Mouse (Mus musculus) layer of hippocampus, adult 9-10 months (tissue): ENCODE results near the gene Car4.

Source experiments
- DNase-seq: peaks from one replicate; pipeline ENCODE4 v3.0.0; 2022; ENCODE audit warnings: low spot score

Gene Car4

DNA sequence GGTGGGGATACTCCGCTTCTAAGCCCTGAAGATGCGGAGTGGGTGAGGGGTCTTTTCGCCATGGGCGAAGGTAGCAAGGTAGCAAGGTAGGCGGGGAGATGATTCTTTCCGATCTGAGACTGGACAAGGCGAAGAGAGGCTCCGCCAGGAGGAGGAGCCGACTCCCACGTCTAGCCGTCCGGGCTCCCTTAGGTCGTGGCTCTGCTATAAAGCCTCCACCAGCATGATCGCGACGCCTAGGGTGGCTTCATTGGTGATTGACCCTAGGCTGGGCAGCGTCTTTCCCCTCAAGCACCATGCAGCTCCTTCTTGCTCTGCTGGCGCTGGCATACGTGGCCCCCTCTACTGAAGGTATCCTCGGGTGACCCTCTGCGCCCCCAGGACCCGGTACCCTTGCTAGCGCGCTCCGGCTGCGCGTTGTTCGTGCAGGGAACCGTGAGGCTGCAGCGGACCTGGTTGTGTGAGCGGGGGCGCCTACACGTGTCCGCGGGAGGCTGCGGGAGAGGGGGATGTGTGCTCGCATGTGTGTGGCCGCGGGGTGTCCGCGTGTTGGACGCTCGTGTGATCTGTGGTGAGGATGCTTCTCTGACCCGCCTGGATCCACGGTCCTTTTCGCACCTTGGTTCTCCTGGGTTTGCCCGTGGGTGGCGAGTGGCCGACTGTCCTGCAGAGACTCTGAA lies at the start of gene Car4:
Gene Car4, plus strand, starts transcription at position 196 of the 680 bp plus-strand sequence.
- DNase-seq, result no peak

DNA sequence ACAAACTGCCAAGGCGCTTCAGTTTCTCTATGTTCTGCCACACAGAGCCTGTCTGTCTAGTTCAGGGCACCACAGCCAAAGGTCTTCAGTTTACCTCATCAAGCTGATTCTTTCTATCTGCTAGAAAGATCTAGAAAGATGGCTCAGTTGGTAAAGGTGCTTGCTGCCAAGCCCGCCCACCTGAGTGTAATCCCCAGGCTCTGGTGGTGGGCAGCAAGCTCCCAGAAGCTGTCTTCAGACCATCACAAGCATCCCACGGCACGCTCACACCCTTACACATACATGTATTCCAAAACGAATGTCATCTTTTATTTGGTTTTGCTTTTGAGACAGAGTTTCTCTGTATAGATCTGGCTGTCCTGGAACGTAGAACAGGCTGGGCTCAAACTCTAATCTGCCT lies 49.1 kb upstream of the Car4 start:
- DNase-seq, result no peak

DNA sequence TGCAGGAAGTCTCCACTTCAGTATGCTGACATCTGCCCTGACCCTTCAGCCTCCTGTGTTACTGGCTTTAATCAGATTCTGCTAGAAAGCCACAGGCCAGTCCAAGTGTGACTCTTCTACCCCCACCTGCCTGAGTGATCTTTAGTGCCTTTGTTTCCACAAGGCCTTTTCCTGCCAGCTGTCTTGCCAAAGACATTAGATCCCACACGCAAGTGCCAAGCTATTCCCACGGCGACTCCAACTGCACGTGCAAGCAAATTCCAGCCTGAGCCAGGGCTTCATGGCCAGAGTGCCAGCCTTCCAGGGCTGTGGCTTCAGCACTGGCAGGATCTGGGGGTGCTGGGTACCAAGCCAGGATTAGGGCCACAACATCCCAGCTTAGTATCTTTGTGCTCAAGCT lies 47.2 kb upstream of the Car4 start:
- no peak for DNase-seq

DNA sequence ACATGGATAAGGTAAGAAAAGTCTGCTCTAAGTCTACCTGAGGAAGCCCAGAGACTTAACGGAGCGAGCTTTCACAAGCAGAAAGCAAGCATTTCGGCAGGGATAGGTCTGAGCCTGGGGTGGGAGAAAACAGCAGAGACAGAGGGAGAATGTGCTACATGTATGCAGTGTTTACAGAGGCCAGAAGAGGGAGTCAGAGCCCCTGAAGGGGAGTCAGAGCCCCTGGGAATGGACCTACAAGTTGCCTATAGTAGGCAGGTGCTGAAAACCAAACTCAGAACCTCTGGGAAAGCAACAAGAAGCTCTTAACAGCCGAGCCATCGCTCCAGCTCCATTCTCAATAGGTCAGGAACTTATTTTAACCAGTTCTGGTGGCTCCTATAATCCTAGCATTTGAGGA lies 42.9 kb upstream of the Car4 start:
- DNase-seq, result no peak

DNA sequence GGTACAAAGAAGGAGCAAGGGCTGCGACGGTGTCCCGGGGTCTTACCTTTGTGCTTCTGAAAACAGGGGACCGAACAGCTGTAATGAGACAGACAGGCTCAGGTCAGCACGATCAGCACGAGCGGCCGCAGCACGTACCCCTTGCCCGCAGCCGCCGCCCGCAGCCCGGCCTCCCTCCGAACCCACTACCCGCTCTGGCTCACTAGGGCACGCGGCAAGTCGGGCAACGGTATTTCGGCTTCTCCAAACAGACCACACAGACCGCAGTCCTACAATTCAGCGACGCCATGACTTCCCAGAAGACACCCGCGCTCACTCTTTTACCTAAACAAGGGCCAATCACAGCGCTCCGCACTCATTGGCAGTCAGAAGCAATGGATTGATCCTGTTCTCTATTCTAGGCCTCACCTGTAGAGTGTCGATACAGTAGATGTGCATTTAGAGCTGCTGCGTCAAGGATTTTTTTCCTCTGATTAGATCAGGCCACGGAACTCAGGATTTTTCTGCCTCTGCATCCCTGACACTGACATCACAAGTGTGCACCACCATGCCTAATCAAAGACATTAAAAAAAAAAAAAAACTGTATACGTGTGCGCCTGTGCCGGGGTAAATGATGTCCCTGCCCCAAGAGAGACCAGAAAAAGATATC lies 41.4 kb upstream of the Car4 start, which contains the start of gene Znhit3:
Gene Znhit3, minus strand, starts transcription at position 314 of the 650 bp plus-strand sequence.
- peak; percentile 91 for DNase-seq

DNA sequence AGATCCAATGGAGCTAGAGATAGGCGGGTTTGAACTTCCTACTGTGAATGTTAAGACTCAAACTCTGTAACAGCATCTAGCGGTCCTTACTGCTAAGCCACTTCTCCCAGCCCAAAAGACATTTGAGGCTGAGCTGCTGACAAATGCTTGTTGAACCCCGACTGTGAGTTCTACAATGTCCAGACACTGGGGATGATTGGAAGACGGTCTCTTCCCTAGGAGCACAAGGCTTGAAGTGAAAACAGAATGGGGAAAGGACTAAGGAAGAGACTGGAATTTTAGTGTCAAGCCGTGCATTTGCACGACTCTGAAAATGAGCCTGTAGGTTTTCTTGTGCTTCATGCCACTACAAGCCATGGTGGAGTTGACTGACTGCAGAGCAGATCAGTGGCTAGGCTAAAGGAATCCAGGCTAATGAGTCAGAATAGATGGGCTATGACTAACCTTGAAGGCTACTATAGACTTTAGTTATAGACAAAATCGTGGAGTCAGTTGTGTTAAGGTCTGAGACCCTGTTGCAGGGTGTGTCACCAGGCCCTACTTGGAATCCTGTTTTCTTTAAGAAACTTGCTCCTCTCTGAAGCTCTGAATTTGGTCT lies 40.8 kb upstream of the Car4 start:
- DNase-seq, result no peak

DNA sequence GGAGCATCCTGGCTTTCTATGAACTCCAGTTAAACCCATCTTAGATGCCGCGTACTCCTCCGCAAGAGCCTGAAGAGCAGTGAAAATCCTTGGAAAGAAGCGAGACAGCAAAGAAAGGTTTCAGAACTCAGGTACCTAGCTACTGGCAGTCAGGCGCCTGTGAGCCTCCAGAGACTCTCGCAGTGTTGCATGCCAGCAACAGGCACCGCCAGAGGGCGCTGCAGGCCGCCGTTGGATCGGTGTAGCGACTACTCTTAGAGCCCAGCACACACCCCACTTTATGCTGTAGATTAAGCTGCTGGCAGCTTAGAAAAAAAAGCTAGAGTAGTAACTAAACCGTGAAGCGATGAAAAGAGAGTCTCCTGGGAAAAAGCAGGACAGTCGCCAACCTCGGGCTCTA lies 39.2 kb upstream of the Car4 start:
- DNase-seq, result peak; percentile 71

DNA sequence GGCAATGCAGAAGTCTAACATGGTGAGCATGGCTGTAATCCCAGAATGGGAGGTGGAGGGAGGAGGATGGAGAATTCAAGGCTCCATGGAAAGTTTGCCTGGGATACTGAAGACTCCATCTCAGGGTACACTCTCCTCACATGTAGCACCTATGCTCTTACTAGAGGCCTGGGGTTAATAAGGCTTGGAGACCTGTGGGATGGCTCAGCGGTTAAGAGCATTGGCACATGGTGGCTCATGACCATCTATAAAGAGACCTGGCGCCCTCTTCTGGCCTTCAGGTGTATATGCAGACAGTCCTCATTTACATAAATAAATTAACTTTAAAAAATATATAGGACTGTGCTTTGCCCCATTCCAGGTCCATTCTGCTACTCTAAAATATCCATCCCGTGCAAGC lies 38.3 kb upstream of the Car4 start:
- no peak for DNase-seq

DNA sequence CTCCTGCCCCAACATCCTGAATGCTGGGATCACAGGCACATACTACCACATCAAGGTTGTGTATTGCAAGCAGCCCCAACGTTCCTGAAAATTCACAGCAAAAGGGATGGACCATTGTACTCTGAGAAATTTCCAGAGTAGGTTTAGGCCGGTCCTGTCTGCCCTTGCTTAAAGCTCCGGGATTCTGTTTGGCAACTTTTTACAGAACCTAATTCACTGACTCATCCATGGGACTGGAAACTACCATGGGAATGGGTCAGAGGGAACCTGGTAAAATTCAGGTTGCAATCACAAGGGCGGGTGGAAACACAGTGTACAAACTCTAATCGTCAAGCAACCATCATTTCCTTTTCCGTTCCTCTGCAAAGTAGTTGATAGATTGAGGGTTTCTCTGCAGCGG lies 37.6 kb upstream of the Car4 start:
- no peak for DNase-seq

DNA sequence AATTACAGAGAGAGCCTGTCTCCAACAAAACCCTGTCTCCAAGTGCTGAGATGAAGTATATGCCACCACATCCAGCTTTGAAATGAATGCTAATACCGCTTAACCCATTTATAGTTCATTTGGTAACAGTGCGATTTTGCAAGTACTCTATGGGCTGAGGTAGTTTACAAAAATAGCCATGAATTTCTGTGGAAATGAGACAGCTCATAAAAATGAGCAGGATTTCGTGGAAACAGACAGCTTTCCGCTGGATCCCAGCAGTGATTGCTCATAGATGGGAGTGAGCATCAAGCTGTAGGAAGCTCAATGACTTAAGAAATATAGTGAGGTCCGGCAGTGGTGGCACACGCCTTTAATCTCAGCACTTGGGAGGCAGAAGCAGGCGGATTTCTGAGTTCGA lies 36.6 kb upstream of the Car4 start:
- DNase-seq, result no peak

DNA sequence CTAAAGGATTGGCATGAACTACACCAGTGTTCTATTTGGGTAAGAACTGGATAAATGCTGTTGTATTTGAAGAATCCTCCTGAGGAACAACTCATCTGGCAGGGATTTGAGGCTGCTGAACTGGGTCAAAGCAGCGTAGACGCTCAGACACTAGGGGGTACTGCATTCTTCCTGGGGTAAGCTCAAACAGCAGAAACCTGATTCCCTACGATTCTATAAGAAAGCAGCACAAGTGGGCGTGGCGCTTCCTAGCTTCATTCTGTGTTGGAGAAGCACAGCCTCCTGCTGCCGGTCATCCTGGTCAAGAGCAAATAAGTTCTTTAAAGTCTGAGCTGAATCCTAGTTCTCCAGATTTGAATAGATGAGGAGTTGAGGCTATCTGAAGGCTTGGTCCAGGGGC lies 25.3 kb upstream of the Car4 start:
- no peak for DNase-seq

DNA sequence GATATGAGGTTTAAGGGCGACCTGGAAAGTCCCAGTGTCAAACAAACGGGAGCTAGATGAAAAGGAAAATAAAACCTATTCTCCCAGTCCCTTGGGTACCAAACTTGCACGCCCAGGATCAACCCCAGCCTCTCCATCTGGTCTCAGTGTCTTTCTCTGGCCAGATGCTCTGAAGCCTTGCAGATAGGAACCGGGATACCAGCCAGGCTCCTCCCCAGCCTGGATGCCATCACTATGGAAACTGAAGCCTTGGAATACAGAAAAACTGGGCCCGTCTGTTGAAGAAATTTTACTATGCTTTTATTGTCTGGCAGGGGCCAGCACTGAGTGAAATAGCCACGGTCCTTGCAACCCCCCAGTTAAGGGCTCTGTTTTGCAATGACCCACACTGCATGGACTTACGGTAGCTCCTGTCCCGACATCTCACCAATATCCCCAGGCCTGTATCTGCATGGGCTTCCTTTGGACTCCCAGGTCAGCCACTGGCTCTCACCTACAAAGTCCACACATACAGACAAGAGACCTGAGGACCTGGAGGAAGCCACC lies 18.0 kb upstream of the Car4 start:
- peak; percentile 77 for DNase-seq

DNA sequence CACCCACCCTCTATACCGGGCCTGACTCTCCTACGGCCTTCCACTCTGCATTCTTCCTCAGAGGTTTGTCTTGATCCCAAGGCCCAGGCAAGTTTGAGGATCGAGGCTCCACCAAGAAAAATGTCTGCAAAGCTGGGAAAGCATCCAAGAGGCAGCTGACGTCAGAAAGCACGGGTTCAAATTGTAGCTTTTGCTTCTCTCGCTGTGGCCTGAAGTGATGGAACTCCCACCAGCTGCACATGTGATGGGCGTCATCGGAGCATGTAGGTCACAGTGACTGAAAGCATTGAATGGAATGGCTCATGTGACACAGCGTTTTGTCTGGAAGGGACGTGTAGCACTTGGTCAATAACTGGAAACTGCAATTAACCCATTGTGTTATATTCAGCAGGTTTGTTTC lies 17.4 kb upstream of the Car4 start:
- DNase-seq, result no peak

DNA sequence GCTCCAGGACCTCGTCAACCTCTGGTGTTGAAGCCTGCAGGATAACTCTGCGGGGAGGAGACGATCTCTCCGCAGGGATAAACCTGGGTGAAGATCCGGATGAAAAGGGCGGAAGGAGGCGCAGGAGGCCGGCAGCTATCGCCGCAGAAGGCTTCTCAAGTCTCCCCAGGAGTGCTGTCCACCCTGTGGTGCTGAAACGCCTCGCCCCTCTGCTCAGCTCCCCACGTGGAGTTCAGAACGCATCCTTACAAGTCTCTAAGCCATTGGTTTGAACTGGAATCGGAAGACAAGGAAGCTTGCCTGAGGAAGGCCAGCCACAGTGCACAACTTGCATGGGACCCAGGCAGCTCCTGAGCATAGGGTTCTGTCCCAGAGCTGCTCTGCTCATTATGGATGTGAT lies 13.6 kb upstream of the Car4 start:
- no peak for DNase-seq

DNA sequence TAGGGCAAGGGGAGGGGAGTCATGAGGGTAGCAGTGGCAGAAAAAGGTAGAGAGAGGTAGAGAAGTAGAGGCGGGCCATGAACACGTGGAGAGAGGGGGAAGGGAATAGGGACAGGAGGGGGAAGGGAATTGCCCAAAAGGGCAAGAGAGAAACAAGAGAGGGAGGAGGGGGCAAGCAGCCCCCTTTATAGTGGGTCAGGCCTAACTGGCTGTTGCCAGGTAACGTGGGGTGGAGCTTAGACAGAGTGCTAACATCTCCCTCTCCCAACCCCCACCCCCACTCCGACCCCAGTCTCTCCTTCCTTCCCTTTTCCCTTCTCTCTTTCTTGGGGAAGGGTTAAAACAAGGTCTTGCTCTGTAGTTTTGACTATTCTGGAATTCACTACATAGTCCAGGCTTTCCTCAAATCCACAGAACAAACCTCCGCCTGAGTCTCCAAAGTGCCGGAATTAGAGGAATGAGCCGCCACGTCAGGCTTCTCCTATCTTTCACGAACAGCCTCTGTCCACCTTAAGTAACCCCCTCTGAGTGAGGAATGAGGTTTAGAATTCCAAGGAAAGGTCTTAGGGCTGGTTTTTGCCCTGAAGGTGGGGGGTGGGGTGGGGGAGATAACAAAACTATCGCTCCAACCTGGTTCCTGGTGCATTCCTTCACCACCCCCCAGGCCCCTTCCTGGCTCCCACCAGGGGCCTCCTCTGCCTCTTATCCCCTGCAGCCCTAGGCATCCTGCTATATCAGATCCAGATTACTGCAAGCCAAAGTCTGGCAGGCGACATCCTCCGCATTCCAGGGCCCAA lies 12.7 kb upstream of the Car4 start:
- DNase-seq, result no peak

DNA sequence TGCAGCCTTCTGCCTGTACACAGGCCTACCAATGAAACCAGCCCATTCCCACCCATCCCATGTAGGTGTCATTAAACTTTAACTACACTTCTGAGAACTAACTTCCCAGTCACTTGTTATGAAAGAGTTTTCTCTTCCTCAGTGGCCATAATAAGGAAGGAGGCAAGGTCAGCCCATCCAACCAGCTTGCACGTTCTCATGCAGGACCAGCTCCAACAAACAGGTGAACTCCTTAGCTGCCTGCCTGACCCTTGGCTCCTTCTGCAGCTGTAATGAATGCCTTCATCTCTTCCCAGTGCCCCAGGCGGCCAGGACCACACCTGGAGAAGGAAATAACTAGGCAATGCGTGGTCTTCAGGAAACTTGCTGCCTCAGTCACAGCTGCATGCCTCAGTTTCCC lies 11.7 kb upstream of the Car4 start:
- DNase-seq, result no peak

DNA sequence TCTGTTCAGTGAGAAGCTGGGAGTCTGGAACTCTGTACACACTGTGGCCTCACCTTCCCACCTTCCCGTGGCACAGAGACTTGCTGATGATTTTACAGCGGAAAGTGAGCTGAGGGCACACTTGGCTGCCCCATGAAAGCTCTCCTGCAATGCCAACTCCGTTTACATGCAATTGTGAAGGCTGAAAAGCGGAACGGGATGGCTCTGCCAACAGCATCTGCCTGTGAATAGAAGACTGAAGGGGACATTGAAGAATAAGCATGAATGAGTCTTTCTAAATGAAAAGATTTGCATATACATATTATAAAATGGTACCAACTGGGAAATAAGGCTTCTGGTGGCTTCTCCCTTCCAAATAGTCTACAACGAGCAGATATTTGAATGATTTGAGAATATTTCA lies 10.4 kb upstream of the Car4 start:
- no peak for DNase-seq

DNA sequence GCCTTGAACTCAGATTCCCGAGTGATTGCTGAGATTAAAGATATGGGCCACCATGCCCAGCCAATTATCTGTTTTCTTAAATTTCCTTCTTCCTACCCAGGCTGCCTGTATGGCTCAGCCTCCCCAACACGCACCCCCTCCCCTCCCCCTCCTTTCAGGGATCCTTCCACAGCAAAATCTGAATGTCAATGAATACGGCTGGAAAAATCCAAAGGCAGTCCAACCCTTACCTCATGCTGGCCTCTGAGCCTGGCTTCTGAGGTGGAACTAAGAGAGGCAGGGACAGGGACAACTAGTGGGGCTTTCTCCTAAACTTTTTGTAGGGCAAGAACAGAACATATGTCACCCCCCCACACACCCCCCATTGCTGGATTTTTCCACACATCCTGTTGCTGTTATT lies 9.5 kb upstream of the Car4 start:
- no peak for DNase-seq

DNA sequence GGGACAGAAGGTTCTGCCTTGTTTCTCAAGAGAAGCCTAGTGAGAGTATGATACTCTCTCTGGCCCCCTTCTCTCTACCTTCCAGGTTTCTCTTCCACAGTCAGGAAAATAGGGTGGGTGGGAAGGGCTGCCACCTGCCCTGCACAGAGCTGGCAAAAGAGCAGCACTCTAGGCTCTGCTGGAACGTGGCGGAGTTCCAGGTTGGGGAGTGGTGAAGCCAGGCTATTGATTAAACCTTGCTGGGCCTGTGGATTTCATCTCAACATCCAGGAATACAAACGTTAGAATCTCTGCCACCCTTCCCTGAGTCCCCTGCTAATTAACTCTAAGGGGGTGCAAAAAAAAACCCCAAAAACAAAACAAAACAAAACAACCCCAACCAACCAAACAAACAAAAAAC lies 9.1 kb upstream of the Car4 start:
- no peak for DNase-seq

DNA sequence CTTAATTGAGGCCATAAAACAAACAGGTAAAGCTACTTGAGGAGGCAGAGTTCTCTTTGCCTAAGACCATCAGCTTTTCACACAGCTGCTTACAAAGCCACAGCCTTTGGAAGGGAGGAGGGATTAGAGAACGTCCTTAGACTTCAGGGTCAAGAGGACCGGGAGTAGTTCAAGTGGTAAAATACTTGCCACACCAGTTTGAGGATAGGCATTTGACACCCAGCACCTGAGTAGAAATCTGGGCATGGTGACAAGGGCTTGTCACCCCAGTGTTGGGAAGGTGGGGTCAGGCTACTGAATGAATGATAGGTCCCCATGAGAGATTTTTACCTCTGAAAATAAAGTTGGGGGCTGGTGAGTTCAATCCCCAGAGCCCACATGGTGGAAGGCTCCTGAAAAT lies 5.0 kb upstream of the Car4 start:
- DNase-seq, result no peak

DNA sequence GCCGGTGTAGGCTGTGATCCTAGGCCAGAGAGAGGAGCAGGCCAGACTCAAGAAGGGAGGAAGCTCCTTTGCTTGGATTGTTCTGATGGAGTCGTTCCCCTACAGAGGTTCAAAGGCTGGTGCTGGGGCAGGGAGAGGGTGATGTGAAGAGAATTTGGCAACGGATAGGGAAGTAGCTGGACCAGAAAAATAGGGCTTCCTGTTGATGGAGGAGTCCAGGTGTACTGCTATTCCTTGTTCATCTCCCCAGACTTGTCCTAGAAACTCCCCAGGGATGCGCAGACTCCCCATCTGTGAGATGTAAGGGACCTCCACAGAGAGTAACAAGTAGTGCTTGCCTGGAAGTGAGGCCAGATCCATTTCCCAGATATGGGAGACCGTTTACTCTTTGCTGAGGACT lies 1.2 kb upstream of the Car4 start:
- no peak for DNase-seq

DNA sequence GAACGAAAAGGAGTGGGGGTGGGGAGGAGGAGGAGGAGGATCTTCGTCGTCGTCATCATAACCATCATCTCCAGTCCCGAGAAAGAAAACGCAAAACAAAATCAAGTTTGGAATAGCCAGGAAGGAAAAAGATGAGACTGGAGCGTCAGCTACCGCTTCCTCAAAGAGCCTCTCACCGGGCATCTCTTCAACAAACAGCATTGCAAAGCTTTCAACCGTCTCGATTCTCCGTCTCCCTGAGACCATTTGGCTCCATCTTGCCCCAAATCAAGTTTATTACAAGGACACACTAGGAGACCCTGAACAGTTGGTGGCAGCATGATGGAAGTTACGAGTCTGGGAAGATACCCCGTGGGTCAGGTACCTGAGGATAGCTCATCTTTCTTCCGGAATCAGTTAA lies 415 bp upstream of the Car4 start:
- no peak for DNase-seq

DNA sequence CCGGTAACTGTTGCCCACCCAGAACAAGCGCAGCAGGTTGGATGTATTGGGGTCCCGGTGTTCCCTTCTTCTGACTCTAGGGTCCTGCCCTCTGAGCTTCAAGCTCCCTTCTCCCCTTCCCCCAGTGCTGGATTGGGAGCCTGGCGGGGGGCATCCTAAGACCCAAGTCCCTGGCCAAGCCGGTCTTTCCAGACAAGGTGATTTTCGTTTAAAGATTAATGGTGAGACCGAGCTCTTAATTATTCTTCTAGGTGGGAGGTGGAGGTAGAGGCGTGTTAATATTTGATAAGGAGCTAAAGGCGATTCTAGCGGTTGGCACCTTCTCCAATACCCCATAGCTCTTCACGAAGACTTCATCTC lies 665 bp downstream of the Car4 start:
- no peak for DNase-seq
